Mouse (Mus musculus) spleen, postnatal 36 days (tissue): ENCODE measurements at regions not wholly inside any gene's neighbourhood (a gene's known extent, or its start where the extent isn't known, plus 50 kb on each side); places are given as distances from the start of the nearest gene placed in this dataset.
A peak's percentile ranks its signal among the peaks of the same experiment; 100 is the strongest.

Experiments used
- DNase-seq, 2 experiments: peaks; one replicate each; pipeline ENCODE4 v3.0.0; 2022; ENCODE audit warnings: low spot score in 2 of 2, mixed read lengths in 1 of 2

DNA sequence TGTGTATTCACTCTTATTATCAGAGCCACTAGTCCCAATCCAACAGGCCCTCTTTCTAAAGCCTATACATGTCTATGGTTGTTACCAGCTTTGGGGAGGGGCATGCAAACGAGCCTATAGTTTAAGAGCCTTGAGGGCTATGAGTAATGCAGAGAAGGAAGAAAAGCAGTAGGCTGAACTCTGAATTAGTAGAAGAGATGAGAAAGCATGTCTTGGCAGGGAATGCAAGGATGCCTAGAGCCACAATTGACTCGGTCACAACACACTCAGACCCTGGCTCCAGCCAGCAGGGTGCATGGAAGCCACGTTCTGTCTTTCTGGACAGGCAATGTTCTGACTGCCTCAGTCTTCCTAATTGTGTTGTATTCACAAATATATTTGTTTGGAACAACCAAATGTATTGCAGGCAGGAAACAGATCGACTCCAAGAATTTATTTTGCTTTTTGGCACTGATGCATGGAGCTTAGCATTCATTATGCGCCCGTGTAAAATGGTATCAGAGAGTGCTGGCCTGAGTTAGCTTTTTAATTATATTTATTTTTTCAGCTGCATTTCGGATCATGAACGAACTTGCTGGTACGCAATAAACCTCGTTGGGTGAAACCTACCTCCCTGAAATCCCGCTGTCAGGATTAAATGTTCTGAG lies 110.2 kb downstream of the Rybp start:
- no peak for DNase-seq

- peak in 1 of 2 experiments; percentile 8 for DNase-seq
Observed at GRCm38 (mm10) chr6:100170711-100171348, 116.5 kb downstream of the Rybp start.

GRCm38 (mm10) chr6:100167321-100167720 lies 120.0 kb downstream of the Rybp start:
- DNase-seq, result no peak

GRCm38 (mm10) chr6:100165746-100166145 lies 121.5 kb downstream of the Rybp start:
- no peak for DNase-seq

GRCm38 (mm10) chr6:100164162-100164561 lies 123.1 kb downstream of the Rybp start:
- DNase-seq, result no peak

- DNase-seq, result no peak
Observed at GRCm38 (mm10) chr6:100163814-100164130, 123.5 kb downstream of the Rybp start.

DNA sequence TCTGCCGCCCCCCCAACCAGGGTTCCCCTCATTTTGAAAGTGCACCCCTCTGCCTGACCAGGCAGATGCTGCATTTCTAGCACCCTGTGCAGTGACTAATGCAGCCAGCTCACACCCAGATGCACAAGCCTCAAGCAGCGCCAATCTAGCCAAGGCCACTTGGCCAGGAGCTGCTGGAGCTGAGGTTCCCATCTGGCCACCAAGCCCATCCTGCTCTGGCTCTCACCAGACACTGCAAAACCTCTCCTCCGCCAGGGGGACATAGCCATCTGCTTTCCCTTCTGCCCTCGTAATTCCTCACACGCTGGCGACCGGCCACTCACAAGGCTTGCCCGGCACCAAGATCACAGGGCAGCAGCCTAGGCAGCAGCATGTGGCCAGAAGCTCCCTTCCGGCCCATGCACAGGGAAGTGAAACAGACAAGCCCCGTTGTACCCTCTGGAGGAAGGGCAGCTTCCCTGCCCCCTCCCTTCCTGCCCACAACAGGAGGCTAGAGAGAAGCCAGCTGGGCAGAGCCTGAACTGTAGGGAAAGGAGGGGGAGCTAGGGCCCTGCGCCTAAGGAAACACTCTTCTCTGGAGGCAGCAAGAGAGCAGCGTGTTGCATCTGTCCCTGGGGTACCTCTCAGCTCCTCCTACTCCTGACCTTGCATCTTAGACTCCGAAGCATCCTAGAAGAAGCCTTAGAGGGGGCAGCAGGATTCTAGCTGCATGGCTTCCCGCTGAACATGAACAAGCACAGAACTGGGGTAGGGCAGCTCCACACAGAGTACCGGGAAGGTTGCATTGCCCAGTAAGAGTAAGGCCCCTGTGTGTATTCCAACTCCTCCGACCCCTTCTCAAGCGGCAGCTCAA lies 124.1 kb downstream of the Rybp start:
- DNase-seq, result peak; percentile 62 to 65

DNA sequence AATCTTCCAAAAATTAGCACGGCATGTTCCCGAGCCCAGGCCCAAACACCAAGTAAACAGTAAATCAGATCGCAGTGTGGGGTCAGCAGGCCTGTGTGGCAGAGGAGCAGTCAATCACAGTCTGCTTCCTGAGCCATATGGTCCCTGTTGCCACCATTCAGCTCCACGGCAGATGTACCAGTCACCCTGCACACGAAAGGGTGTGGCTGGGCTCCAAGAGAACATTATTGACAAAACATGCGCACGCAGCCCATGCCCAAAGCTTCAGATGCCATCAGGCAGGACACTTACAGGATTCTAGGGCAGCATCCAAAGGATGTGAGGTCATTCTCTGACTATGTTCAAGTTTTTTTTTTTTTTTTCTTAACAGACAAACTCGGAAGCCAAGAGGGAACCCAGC lies 126.6 kb downstream of the Rybp start:
- no peak for DNase-seq

DNA sequence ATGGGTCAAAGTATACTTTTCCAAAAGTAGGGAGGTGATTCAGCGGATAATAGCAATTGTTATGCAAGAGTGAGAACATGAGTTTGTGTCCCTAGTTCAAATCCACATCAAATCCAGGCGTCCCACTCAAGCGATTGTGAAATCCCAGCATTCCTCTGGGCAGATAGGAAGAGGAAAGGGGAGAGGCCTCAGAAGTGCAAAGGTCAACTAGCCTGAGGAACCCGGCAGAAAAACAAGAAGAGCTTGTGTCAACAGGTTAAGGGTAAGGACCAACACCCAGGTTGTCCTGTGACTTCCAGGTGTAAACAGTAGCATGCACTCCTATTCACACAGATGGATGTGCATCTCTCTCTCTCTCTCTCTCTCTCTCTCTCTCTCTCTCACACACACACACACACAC lies 127.5 kb downstream of the Rybp start:
- no peak for DNase-seq

DNA sequence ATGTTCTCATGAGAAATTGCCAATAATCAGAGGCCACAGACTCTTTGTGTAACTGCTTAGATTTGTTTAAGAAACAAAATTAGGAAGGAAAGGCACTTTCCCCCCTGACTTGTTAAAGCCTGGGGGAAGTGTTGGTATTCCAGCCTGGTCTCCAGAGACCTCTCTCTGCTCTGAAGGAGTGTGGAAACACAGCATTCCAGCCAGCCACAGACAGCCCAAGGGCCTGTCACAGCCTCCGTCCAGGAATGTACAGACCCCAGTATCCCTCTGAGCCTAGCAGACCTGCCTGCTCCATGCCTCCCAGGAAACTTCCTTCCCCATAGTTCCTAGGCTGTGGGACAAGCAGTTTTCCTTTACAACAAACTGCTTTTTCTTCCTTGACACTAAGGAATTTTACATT lies 128.0 kb downstream of the Rybp start:
- DNase-seq, result no peak

DNA sequence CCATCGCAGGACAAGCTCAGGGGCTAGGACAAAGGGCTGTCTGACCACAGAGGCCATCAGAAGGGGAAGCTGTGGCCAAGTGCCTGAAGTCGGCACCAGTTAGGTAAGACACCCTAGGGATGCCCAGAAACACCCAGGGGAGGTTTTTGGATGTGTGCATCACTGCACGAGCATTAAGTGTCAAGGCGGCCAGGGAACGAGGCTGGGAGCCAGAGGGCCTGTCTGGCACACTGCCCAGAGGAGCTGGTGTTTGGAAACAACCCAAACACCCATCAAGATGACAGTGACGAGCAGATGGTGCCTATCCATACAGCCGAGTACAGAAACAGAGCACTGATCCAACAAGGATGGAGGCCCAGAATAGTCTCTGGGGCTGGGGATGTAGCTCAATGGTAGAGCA lies 130.0 kb downstream of the Rybp start:
- DNase-seq, result no peak

GRCm38 (mm10) chr6:100156163-100156562 lies 131.1 kb downstream of the Rybp start:
- DNase-seq, result no peak

GRCm38 (mm10) chr6:100155676-100156075 lies 131.6 kb downstream of the Rybp start:
- DNase-seq, result peak in 1 of 2 experiments; percentile 14

DNA sequence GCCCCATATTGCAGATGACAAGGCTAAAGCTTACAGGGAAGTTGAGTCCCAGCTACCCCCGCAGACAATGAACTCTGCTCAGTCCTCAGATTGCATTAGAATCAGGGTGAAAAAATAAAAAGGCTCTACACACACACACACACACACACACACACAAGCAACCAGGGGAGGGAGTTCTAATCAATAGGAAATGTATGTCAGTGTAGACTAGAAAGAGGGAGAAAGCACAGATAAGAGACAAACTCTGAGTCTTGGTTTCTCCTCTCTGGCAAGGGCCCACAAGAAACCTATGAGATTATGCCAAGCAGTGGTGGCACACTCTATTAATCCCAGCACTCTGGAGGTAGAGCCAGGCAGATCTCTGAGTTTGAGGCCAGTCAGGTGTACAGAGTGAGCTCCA lies 135.8 kb downstream of the Rybp start:
- no peak for DNase-seq

DNA sequence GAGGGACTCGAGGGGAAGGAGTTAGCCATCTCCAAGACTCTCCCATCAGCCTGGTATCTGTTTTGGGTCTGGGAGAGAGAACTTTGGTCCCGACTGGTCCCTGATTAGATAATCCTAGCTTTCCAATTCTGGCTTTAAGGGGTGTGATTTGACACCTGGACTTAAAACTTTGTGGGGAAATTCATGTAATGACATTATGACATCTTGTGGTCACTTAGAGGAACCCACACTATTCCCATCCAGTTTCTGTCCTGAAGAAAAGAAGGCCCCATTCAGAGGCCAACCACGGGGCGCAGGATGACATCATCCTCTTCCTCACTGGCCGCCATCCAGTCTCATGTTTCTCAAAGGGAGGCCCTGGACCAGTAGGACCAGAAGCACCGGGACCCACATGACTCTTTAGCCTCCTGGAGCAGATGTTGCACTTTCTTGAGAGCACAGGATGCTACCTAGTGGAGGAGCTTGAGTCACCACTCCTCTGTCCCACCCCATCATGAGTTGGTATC lies 136.5 kb downstream of the Rybp start:
- DNase-seq, result no peak

GRCm38 (mm10) chr6:100149458-100149852 lies 137.8 kb downstream of the Rybp start:
- DNase-seq, result no peak

DNA sequence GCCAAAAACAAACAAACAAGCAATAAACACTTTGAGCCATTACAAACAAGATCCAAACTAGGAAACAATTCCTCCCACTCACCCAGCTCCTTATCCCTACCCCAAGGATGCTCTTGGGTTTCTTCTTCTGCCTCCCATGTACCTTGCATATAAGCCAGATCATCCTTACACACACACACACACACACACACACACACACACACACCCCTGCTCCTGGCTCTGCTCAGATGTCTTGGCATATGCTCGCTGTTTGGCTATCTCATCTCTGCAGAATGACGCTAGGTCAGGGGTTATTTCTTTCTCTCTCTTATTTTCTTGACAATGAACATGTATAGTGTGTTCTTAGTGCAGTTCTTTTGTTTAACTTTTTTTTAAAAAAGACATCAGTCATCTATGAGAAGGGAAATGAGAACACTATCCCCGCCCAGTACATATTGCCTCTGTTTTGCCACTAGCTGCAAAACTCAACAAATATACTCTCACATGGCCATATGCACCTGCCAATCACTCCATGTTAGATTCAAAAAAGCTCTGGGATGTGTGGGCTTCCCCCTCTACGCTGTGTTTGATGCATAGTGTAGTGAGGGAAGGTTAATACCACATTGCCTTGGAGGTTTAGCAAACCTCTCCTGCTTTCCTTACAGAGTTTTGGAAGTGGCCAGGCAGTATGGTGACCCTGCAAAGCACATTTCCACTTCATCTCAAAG lies 138.4 kb downstream of the Rybp start:
- no peak for DNase-seq

GRCm38 (mm10) chr6:100146360-100146935 lies 140.8 kb downstream of the Rybp start:
- no peak for DNase-seq

- no peak for DNase-seq
Observed at GRCm38 (mm10) chr6:100145869-100146268, 141.4 kb downstream of the Rybp start.

- no peak for DNase-seq
Observed at GRCm38 (mm10) chr6:100144544-100145287, 142.6 kb downstream of the Rybp start.
